8 mouse cellular contexts compared by ENCODE assay signal in genomic region chr8:111743792-111744696, GRCm38 (mm10). TPM values are rescaled to one million over a fixed set of nuclear protein-coding genes. Genes with fewer than 3 reads are reported as not detected.
DNase-seq lines count a peak whose midpoint lies in the region; ATAC-seq and TF ChIP-seq lines count a peak whose summit lies in the region.

Bcar1 (minus strand) TSS chr8:111743809.

- TF ChIP-seq CTCF in thymus, adult 2 months (IDR thresholded peaks at IDR 0.05; ENCODE audit: borderline replicate concordance, control insufficient read depth, extremely low read depth, insufficient read depth, low read length, poor library complexity), result no peak

- no peak for TF ChIP-seq POLR2A in thymus, adult 2 months (IDR thresholded peaks at IDR 0.05; ENCODE audit: control insufficient read depth, extremely low read depth, insufficient read depth, low read length, poor library complexity)

- ATAC-seq in embryonic facial prominence, embryonic 12.5 days (ENCODE audit: insufficient number of reproducible peaks, insufficient read depth, low FRiP score, low TSS enrichment), result 0 out of 2 replicates have a peak, but pooled peaks have one; percentile 37
- ATAC-seq in kidney, embryonic 15.5 days (replicated peaks; ENCODE audit: low FRiP score), result peak; percentile 52
- peak; percentile 17; the same call in 1 of the 2 replicates for ATAC-seq in liver, embryonic 12.5 days
- ATAC-seq in neural tube, embryonic 14.5 days (ENCODE audit: low read depth), result peak; percentile 47

- no peaks in the 10 kb centered on the region for H3K9me3 ChIP-seq in embryonic facial prominence, embryonic 12.5 days
- no peaks in the 10 kb centered on the region for H3K9me3 ChIP-seq in heart, embryonic 10.5 days
- H3K9me3 ChIP-seq in kidney, embryonic 15.5 days (replicated peaks), result no peaks in the 10 kb centered on the region
- H3K9me3 ChIP-seq in liver, embryonic 12.5 days (replicated peaks), result no peaks in the 10 kb centered on the region
- no peaks in the 10 kb centered on the region for H3K9me3 ChIP-seq in neural tube, embryonic 14.5 days (ENCODE audit: control insufficient read depth, low read length)

- WGBS in thymus, adult 2 months, result 16% methylated on average over 40 of the region's 40 CpGs
- 11% methylated on average over 32 of the region's 40 CpGs for WGBS in embryonic facial prominence, embryonic 12.5 days
- 11% methylated on average over 39 of the region's 40 CpGs for WGBS in heart, embryonic 10.5 days
- 11% methylated on average over 35 of the region's 40 CpGs for WGBS in kidney, embryonic 15.5 days
- 9% methylated on average over 40 of the region's 40 CpGs for WGBS in liver, embryonic 12.5 days (ENCODE audit: insufficient replicate concordance)
- 11% methylated on average over 38 of the region's 40 CpGs for WGBS in neural tube, embryonic 14.5 days

- no peak within 1 kb of the TSS; the same call in 1 of the 2 replicates for H3K4me3 ChIP-seq in thymus, adult 2 months (ENCODE audit: control insufficient read depth, insufficient read depth, low read length)
- peak within 1 kb of the TSS; percentile 96 for H3K4me3 ChIP-seq in embryonic facial prominence, embryonic 12.5 days
- peak within 1 kb of the TSS; percentile 96 for H3K4me3 ChIP-seq in heart, embryonic 10.5 days
- peak within 1 kb of the TSS; percentile 90 for H3K4me3 ChIP-seq in kidney, embryonic 15.5 days (replicated peaks)
- H3K4me3 ChIP-seq in liver, embryonic 12.5 days, result peak within 1 kb of the TSS; percentile 64
- H3K4me3 ChIP-seq in neural tube, embryonic 14.5 days (ENCODE audit: low read depth, low read length), result peak within 1 kb of the TSS; percentile 92

- peak within 1 kb of the TSS; percentile 95 for H3K9ac ChIP-seq in embryonic facial prominence, embryonic 12.5 days
- H3K9ac ChIP-seq in kidney, embryonic 15.5 days, result peak within 1 kb of the TSS; percentile 90
- peak within 1 kb of the TSS; percentile 70 for H3K9ac ChIP-seq in liver, embryonic 12.5 days
- H3K9ac ChIP-seq in neural tube, embryonic 14.5 days (replicated peaks; ENCODE audit: low read depth, low read length), result peak within 1 kb of the TSS; percentile 95

- H3K4me1 ChIP-seq in thymus, adult 2 months (replicated peaks; ENCODE audit: control insufficient read depth, insufficient read depth, low read length), result no peaks in the 10 kb centered on the region
- peaks cover 56% of the 10 kb centered on the region for H3K4me1 ChIP-seq in embryonic facial prominence, embryonic 12.5 days
- peaks cover 83% of the 10 kb centered on the region for H3K4me1 ChIP-seq in heart, embryonic 10.5 days
- H3K4me1 ChIP-seq in kidney, embryonic 15.5 days, result peaks cover 77% of the 10 kb centered on the region
- peaks cover 66% of the 10 kb centered on the region for H3K4me1 ChIP-seq in liver, embryonic 12.5 days
- H3K4me1 ChIP-seq in neural tube, embryonic 14.5 days (ENCODE audit: control insufficient read depth, insufficient read depth, low read length), result peaks cover 61% of the 10 kb centered on the region

- H3K36me3 ChIP-seq in thymus, adult 2 months (ENCODE audit: control insufficient read depth, insufficient read depth, low read length), result no peaks in the 10 kb centered on the region
- no peaks in the 10 kb centered on the region for H3K36me3 ChIP-seq in embryonic facial prominence, embryonic 12.5 days
- H3K36me3 ChIP-seq in heart, embryonic 10.5 days, result no peaks in the 10 kb centered on the region; the same call in 1 of the 2 replicates
- H3K36me3 ChIP-seq in kidney, embryonic 15.5 days, result no peaks in the 10 kb centered on the region
- no peaks in the 10 kb centered on the region for H3K36me3 ChIP-seq in liver, embryonic 12.5 days
- no peaks in the 10 kb centered on the region for H3K36me3 ChIP-seq in neural tube, embryonic 14.5 days (ENCODE audit: control insufficient read depth, insufficient read depth, low read length)

- no peak for DNase-seq in thymus, adult 2 months
- DNase-seq in thymus, postnatal 36 days, result no peak
- peak; percentile 91 for DNase-seq in heart, embryonic 10.5 days (ENCODE audit: low spot score)
- peak; percentile 80 to 85 for DNase-seq in urinary bladder, postnatal 4 days (ENCODE audit: low spot score in 2 of 2)

- H3K27me3 ChIP-seq in thymus, adult 2 months (ENCODE audit: control insufficient read depth, insufficient read depth, low read length), result peaks cover 23% of the 10 kb centered on the region
- H3K27me3 ChIP-seq in embryonic facial prominence, embryonic 12.5 days, result no peaks in the 10 kb centered on the region
- no peaks in the 10 kb centered on the region for H3K27me3 ChIP-seq in heart, embryonic 10.5 days (ENCODE audit: insufficient read depth, poor library complexity, severe bottlenecking)
- H3K27me3 ChIP-seq in kidney, embryonic 15.5 days, result no peaks in the 10 kb centered on the region
- peaks cover 80% of the 10 kb centered on the region for H3K27me3 ChIP-seq in liver, embryonic 12.5 days (replicated peaks)
- H3K27me3 ChIP-seq in neural tube, embryonic 14.5 days (ENCODE audit: control insufficient read depth, insufficient read depth, low read length), result no peaks in the 10 kb centered on the region

- H3K4me2 ChIP-seq in embryonic facial prominence, embryonic 12.5 days (replicated peaks), result peak within 1 kb of the TSS; percentile 71
- peak within 1 kb of the TSS; percentile 79 for H3K4me2 ChIP-seq in kidney, embryonic 15.5 days
- H3K4me2 ChIP-seq in liver, embryonic 12.5 days, result peak within 1 kb of the TSS; percentile 79
- peak within 1 kb of the TSS; percentile 89 for H3K4me2 ChIP-seq in neural tube, embryonic 14.5 days (ENCODE audit: low read depth, low read length)

- H3K27ac ChIP-seq in thymus, adult 2 months (ENCODE audit: control insufficient read depth, insufficient read depth, low read length), result no peak within 1 kb of the TSS
- peak within 1 kb of the TSS; percentile 82 for H3K27ac ChIP-seq in embryonic facial prominence, embryonic 12.5 days
- peak within 1 kb of the TSS; percentile 98 for H3K27ac ChIP-seq in heart, embryonic 10.5 days
- H3K27ac ChIP-seq in kidney, embryonic 15.5 days, result peak within 1 kb of the TSS; percentile 87
- peak within 1 kb of the TSS; percentile 63 for H3K27ac ChIP-seq in liver, embryonic 12.5 days
- peak within 1 kb of the TSS; percentile 83 for H3K27ac ChIP-seq in neural tube, embryonic 14.5 days (ENCODE audit: low read depth, low read length)

RNA-seq across cellular contexts. Expression of gene Bcar1, which starts in this region (rescaled TPM):
- 11.8 and 14.0 TPM in 2 replicates for polyA plus RNA-seq in thymus, adult 2 months (2012; rRNA removed)
- 40.0 and 41.1 TPM in 2 replicates for polyA plus RNA-seq in embryonic facial prominence, embryonic 12.5 days (2016; fragmentation: Nextera tagmentation; extraction: Ambion mirVana)
- polyA plus RNA-seq in heart, embryonic 10.5 days (2016; fragmentation: Nextera tagmentation; extraction: Ambion mirVana), result 53.2 and 54.4 TPM in 2 replicates
- 45.7 and 53.8 TPM in 2 replicates for polyA plus RNA-seq in kidney, embryonic 15.5 days (2015; fragmentation: Nextera tagmentation; extraction: Ambion mirVana)
- 9.5 and 10.3 TPM in 2 replicates for polyA plus RNA-seq in liver, embryonic 12.5 days (2016; fragmentation: Nextera tagmentation; extraction: Ambion mirVana)
- 47.6 and 56.4 TPM in 2 replicates for polyA plus RNA-seq in neural tube, embryonic 14.5 days (2014; fragmentation: Nextera tagmentation; extraction: Ambion mirVana)

Comparison
In these comparisons a context has a peak if more than half of its experiments do, and no peak if none do; other contexts are left out.
1. DNase-seq: peak in heart, embryonic 10.5 days (single experiment) and urinary bladder, postnatal 4 days (2 of 2); none in thymus, adult 2 months (single experiment) and thymus, postnatal 36 days (0 of 2).
2. Peak in every context shown above with its lines, with median percentiles within 50 percentile points of each other: ATAC-seq, H3K4me2 ChIP-seq and H3K9ac ChIP-seq.